In genomic region chr9:59036732-59037341, GRCm38 (mm10) we compare ENCODE assay signal across 8 mouse cellular contexts. TPM values are rescaled to one million over a fixed set of nuclear protein-coding genes. Genes with fewer than 3 reads are reported as not detected.
DNase-seq lines count a peak whose midpoint lies in the region; ATAC-seq and TF ChIP-seq lines count a peak whose summit lies in the region.

No protein-coding gene starts in this region.

- intact Hi-C loops in gastrocnemius, adult 2 months (cut with DNase I), result loop anchor here (2.0 to 5.0 kb wide), 2 partner anchors 95 to 152 kb away; no protein-coding TSS in a partner anchor

- WGBS in forebrain, embryonic 16.5 days, result under 1% methylated on average over 55 of the region's 56 CpGs
- WGBS in neural tube, embryonic 12.5 days, result under 1% methylated on average over 56 of the region's 56 CpGs

- no peaks in the 10 kb centered on the region for H3K36me3 ChIP-seq in forebrain, embryonic 16.5 days (ENCODE audit: control insufficient read depth, insufficient read depth)
- H3K36me3 ChIP-seq in neural tube, embryonic 12.5 days, result no peaks in the 10 kb centered on the region

- H3K4me2 ChIP-seq in forebrain, embryonic 16.5 days (ENCODE audit: low read length), result peak overlapping the region; percentile 89
- peak overlapping the region; percentile 60 for H3K4me2 ChIP-seq in neural tube, embryonic 12.5 days (replicated peaks)

- peak; percentile 25 for ATAC-seq in forebrain, embryonic 16.5 days
- ATAC-seq in neural tube, embryonic 12.5 days (ENCODE audit: low FRiP score, low read depth), result peak; percentile 79
- no peak for ATAC-seq in inflammation-experienced regulatory T-cells, adult 6 months

- H3K27me3 ChIP-seq in forebrain, embryonic 16.5 days (replicated peaks; ENCODE audit: control insufficient read depth, insufficient read depth, low read length), result no peaks in the 10 kb centered on the region
- H3K27me3 ChIP-seq in neural tube, embryonic 12.5 days (replicated peaks), result no peaks in the 10 kb centered on the region

- TF ChIP-seq CTCF in gastrocnemius, adult 2 months (IDR thresholded peaks at IDR 0.05), result no peak

- no peaks in the 10 kb centered on the region for H3K9me3 ChIP-seq in forebrain, embryonic 16.5 days (ENCODE audit: control insufficient read depth, low read length)
- H3K9me3 ChIP-seq in neural tube, embryonic 12.5 days, result no peaks in the 10 kb centered on the region

- H3K9ac ChIP-seq in forebrain, embryonic 16.5 days (replicated peaks; ENCODE audit: low read depth, low read length), result peak overlapping the region; percentile 98
- H3K9ac ChIP-seq in neural tube, embryonic 12.5 days, result peak overlapping the region; percentile 94

- H3K27ac ChIP-seq in gastrocnemius, adult 2 months, result peak overlapping the region; percentile 99
- H3K27ac ChIP-seq in forebrain, embryonic 16.5 days (ENCODE audit: low read length), result peak overlapping the region; percentile 100
- H3K27ac ChIP-seq in neural tube, embryonic 12.5 days, result peak overlapping the region; percentile 98

- H3K4me1 ChIP-seq in forebrain, embryonic 16.5 days (replicated peaks; ENCODE audit: control insufficient read depth, insufficient read depth, low read length), result peaks cover 24% of the 10 kb centered on the region
- peaks cover 12% of the 10 kb centered on the region for H3K4me1 ChIP-seq in neural tube, embryonic 12.5 days

- peak overlapping the region; percentile 86 for H3K4me3 ChIP-seq in gastrocnemius, adult 2 months
- H3K4me3 ChIP-seq in forebrain, embryonic 16.5 days (replicated peaks; ENCODE audit: low read length), result peak overlapping the region; percentile 89
- H3K4me3 ChIP-seq in neural tube, embryonic 12.5 days, result peak overlapping the region; percentile 99

- DNase-seq in gastrocnemius, adult 2 months, result peak; percentile 74
- no peak for DNase-seq in gastrocnemius, adult 18-20 months (ENCODE audit: low spot score)
- peak; percentile 48 for DNase-seq in thymus, postnatal 4 days
- no peak for DNase-seq in thymus, postnatal 10 days (ENCODE audit: low spot score in 2 of 2)
- DNase-seq in kidney, postnatal 4 days, result peak; percentile 79 to 85

RNA-seq across cellular contexts. Expression of gene Neo1, which starts 0.6 kb away (rescaled TPM):
- total RNA-seq in gastrocnemius, adult 2 months (2021), result 10 to 100 TPM; 30.2 to 34.2 TPM
- 10 to 100 TPM; 31.4 to 32.0 TPM for total RNA-seq in gastrocnemius, adult 18-20 months (2021)
- 64.7 and 71.2 TPM in 2 replicates for polyA plus RNA-seq in forebrain, embryonic 16.5 days (2015; fragmentation: Nextera tagmentation; extraction: Ambion mirVana)
- 53.0 and 60.4 TPM in 2 replicates for polyA plus RNA-seq in neural tube, embryonic 12.5 days (2016; fragmentation: Nextera tagmentation; extraction: Ambion mirVana)
- under 1 TPM in 1 of 3 experiments, not detected in 2; 0.05 TPM for polyA plus RNA-seq in inflammation-experienced regulatory T-cells, adult 6 months (2017; shearing (Covaris generic))

Comparison
In these comparisons a context has a peak if more than half of its experiments do, and no peak if none do; other contexts are left out.
1. DNase-seq: peak in gastrocnemius, adult 2 months (single experiment), thymus, postnatal 4 days (single experiment) and kidney, postnatal 4 days (2 of 2); none in gastrocnemius, adult 18-20 months (single experiment) and thymus, postnatal 10 days (0 of 2).
2. RNA of gene Neo1, which starts 0.6 kb away (polyA plus RNA-seq): 64.7 to 71.2 TPM in forebrain, embryonic 16.5 days and 53.0 to 60.4 TPM in neural tube, embryonic 12.5 days; 0.05 TPM in inflammation-experienced regulatory T-cells, adult 6 months; every median in the first group is over 10 times any median in the second.
3. Peak in every context shown above with its lines, with median percentiles within 50 percentile points of each other: H3K27ac ChIP-seq and H3K4me3 ChIP-seq.